Mouse (Mus musculus): ENCODE results near the gene Ski. TPM values are rescaled to one million over a fixed set of nuclear protein-coding genes. Genes with fewer than 3 reads are reported as not detected.

Gene Ski
- total RNA-seq, 2 experiments from 2014 or later = 136 to 138 TPM

GRCm38 (mm10) chr4:155215203-155215602, 7.2 kb downstream of the Ski start:
- no peak for DNase-seq (ENCODE audit: low spot score in 2 of 2)

GRCm38 (mm10) chr4:155214793-155215192, 7.6 kb downstream of the Ski start:
- DNase-seq (ENCODE audit: low spot score in 2 of 2) = no peak

- no peak for DNase-seq (ENCODE audit: low spot score in 2 of 2)
Observed at GRCm38 (mm10) chr4:155214188-155214587, 8.2 kb downstream of the Ski start.

GRCm38 (mm10) chr4:155213752-155214054, 8.7 kb downstream of the Ski start:
- DNase-seq (ENCODE audit: low spot score in 2 of 2) = peak in 1 of 2 experiments; percentile 61

GRCm38 (mm10) chr4:155213052-155213751, 9.2 kb downstream of the Ski start:
- no peak for DNase-seq (ENCODE audit: low spot score in 2 of 2)

- no peak for DNase-seq (ENCODE audit: low spot score in 2 of 2)
Observed at GRCm38 (mm10) chr4:155209494-155209893, 12.9 kb downstream of the Ski start.

- DNase-seq (ENCODE audit: low spot score in 2 of 2) = no peak
Observed at GRCm38 (mm10) chr4:155209079-155209478, 13.3 kb downstream of the Ski start.

- no peak for DNase-seq (ENCODE audit: low spot score in 2 of 2)
Observed at GRCm38 (mm10) chr4:155208613-155209012, 13.8 kb downstream of the Ski start.

- DNase-seq (ENCODE audit: low spot score in 2 of 2) = no peak
Observed at GRCm38 (mm10) chr4:155207841-155208240, 14.6 kb downstream of the Ski start.

- no peak for DNase-seq (ENCODE audit: low spot score in 2 of 2)
Observed at GRCm38 (mm10) chr4:155206498-155206897, 15.9 kb downstream of the Ski start.

GRCm38 (mm10) chr4:155205919-155206318, 16.5 kb downstream of the Ski start:
- no peak for DNase-seq (ENCODE audit: low spot score in 2 of 2)

- DNase-seq (ENCODE audit: low spot score in 2 of 2) = no peak
Observed at GRCm38 (mm10) chr4:155201764-155202163, 20.6 kb downstream of the Ski start.

- no peak for DNase-seq (ENCODE audit: low spot score in 2 of 2)
Observed at GRCm38 (mm10) chr4:155200861-155201390, 21.5 kb downstream of the Ski start.

- no peak for DNase-seq (ENCODE audit: low spot score in 2 of 2)
Observed at GRCm38 (mm10) chr4:155197726-155198125, 24.7 kb downstream of the Ski start.

- DNase-seq (ENCODE audit: low spot score in 2 of 2) = no peak
Observed at GRCm38 (mm10) chr4:155195204-155195603, 27.2 kb downstream of the Ski start.

GRCm38 (mm10) chr4:155190275-155190674, 32.1 kb downstream of the Ski start:
- DNase-seq (ENCODE audit: low spot score in 2 of 2) = no peak

- no peak for DNase-seq (ENCODE audit: low spot score in 2 of 2)
Observed at GRCm38 (mm10) chr4:155189711-155190139, 32.7 kb downstream of the Ski start.

GRCm38 (mm10) chr4:155188803-155189202, 33.6 kb downstream of the Ski start:
- no peak for DNase-seq (ENCODE audit: low spot score in 2 of 2)

GRCm38 (mm10) chr4:155188341-155188740, 34.1 kb downstream of the Ski start:
- no peak for DNase-seq (ENCODE audit: low spot score in 2 of 2)

- DNase-seq (ENCODE audit: low spot score in 2 of 2) = no peak
Observed at GRCm38 (mm10) chr4:155187192-155187674, 35.2 kb downstream of the Ski start.

GRCm38 (mm10) chr4:155185845-155186244, 36.5 kb downstream of the Ski start:
- no peak for DNase-seq (ENCODE audit: low spot score in 2 of 2)

- DNase-seq (ENCODE audit: low spot score in 2 of 2) = no peak
Observed at GRCm38 (mm10) chr4:155184248-155185070, 37.9 kb downstream of the Ski start.

Data from layer of hippocampus, adult 18-20 months (tissue).